Mouse (Mus musculus) lung, embryonic 14.5 days (tissue): ENCODE results near the gene Amotl2. TPM values are rescaled to one million over a fixed set of nuclear protein-coding genes. Genes with fewer than 3 reads are reported as not detected.

Source experiments
- ATAC-seq: fragments of 200-750 bp; cut with Nextera tagmentation; 2 replicates; pipeline ENCODE4 v1.8.0; 2017; ENCODE audit warnings: mild to moderate bottlenecking, moderate TSS enrichment, moderate library complexity; ENCODE audit not compliant: insufficient read depth
- DNase-seq: peaks from one replicate; pipeline ENCODE4 v3.0.0-alpha.2; 2015
- H3K27ac ChIP-seq: fragments of 300-500 bp; sonication (generic); 2 replicates; pipeline ENCODE4 v1.5.1; 2014; ENCODE audit warnings: low read depth, mild to moderate bottlenecking, moderate library complexity
- H3K27me3 ChIP-seq: fragments of 300-500 bp; sonication (generic); 2 replicates; pipeline ENCODE4 v1.6.1; 2014; ENCODE audit warnings: low read length, control low read depth; ENCODE audit not compliant: insufficient read depth
- H3K36me3 ChIP-seq: fragments of 300-500 bp; sonication (generic); 2 replicates; pipeline ENCODE4 v1.6.1; 2014; ENCODE audit warnings: control low read depth; ENCODE audit not compliant: insufficient read depth
- H3K4me1 ChIP-seq: fragments of 300-500 bp; sonication (generic); 2 replicates; pipeline ENCODE4 v1.6.1; 2014; ENCODE audit warnings: antibody characterized with exemption, control low read depth; ENCODE audit not compliant: insufficient read depth
- H3K4me2 ChIP-seq: fragments of 300-500 bp; sonication (generic); 2 replicates; pipeline ENCODE4 v1.6.1; 2014; ENCODE audit warnings: mild to moderate bottlenecking
- H3K4me3 ChIP-seq: fragments of 300-500 bp; sonication (generic); 2 replicates; pipeline ENCODE4 v1.5.1; 2014; ENCODE audit warnings: low read depth, low read length
- H3K9ac ChIP-seq: fragments of 300-500 bp; sonication (generic); 2 replicates; pipeline ENCODE4 v1.6.1; 2014
- H3K9me3 ChIP-seq: fragments of 300-500 bp; sonication (generic); 2 replicates; pipeline ENCODE4 v1.6.1; 2016; ENCODE audit warnings: low read depth, low read length, control low read depth
- CTCF ChIP-seq: IDR thresholded peaks from 2 replicates; pipeline ENCODE4 v1.5.1; 2016; ENCODE audit warnings: antibody characterized with exemption, low read depth
- WGBS: fragments of 180-500 bp; shearing (Covaris S2); extraction: QIAGEN DNeasy Blood & Tissue Kit; methylation state at CpG from one replicate; pipeline ENCODE4 v1.1.7; 2014; 5-methylcytosine and 5-hydroxymethylcytosine counted together
- polyA plus RNA-seq: library from polyadenylated mRNA; unstranded; fragments of >200 nt; fragmentation: Nextera tagmentation; extraction: Ambion mirVana; gene quantifications from 2 replicates; pipeline ENCODE4 v1.2.1, GENCODE M21; 2014

The Amotl2 gene
- polyA plus RNA-seq, 1 experiment from 2014 or later = 49.4 TPM

- Histone ChIP-seq H3K27ac (no peak overlapping the region), H3K9ac (no peak overlapping the region), H3K4me3 (no peak overlapping the region), H3K27me3 (no peaks in the 10 kb centered on the region), H3K36me3 (peaks cover 96% of the 10 kb centered on the region), H3K9me3 (no peaks in the 10 kb centered on the region), H3K4me2 (no peak overlapping the region), H3K4me1 (peaks cover 24% of the 10 kb centered on the region)
- TF ChIP-seq CTCF = no peak
- no peak for ATAC-seq
- WGBS = 85% methylated on average over 21 of the region's 21 CpGs
- DNase-seq = no peak
These were observed 12.8 kb downstream of the Amotl2 start for GRCm38 (mm10) chr9:102729093-102729845.

GRCm38 (mm10) chr9:102729876-102730413 lies 13.5 kb downstream of the Amotl2 start:
- H3K36me3 ChIP-seq = peaks cover 89% of the 10 kb centered on the region
- ATAC-seq = no peak
- WGBS = 84% methylated on average over 14 of the region's 14 CpGs
- no peak for TF ChIP-seq CTCF
- H3K9me3 ChIP-seq = no peaks in the 10 kb centered on the region
- H3K4me2 ChIP-seq = no peak overlapping the region
- DNase-seq = no peak
- no peak overlapping the region for H3K9ac ChIP-seq
- H3K27ac ChIP-seq = no peak overlapping the region
- no peaks in the 10 kb centered on the region for H3K27me3 ChIP-seq
- H3K4me3 ChIP-seq = no peak overlapping the region
- H3K4me1 ChIP-seq = peaks cover 23% of the 10 kb centered on the region

- no peak overlapping the region for H3K4me3 ChIP-seq
- peaks cover 78% of the 10 kb centered on the region for H3K36me3 ChIP-seq
- no peaks in the 10 kb centered on the region for H3K27me3 ChIP-seq
- no peak overlapping the region for H3K4me2 ChIP-seq
- no peaks in the 10 kb centered on the region for H3K9me3 ChIP-seq
- H3K4me1 ChIP-seq = peaks cover 20% of the 10 kb centered on the region
- DNase-seq = no peak
- 63% methylated on average over 7 of the region's 7 CpGs for WGBS
- no peak for TF ChIP-seq CTCF
- no peak for ATAC-seq
- peak overlapping the region; percentile 28; the same call in 1 of the 2 replicates for H3K27ac ChIP-seq
- H3K9ac ChIP-seq = no peak overlapping the region
These were observed 14.6 kb downstream of the Amotl2 start for GRCm38 (mm10) chr9:102731044-102731471.

- peaks cover 74% of the 10 kb centered on the region for H3K36me3 ChIP-seq
- H3K27me3 ChIP-seq = no peaks in the 10 kb centered on the region
- H3K9ac ChIP-seq = no peak overlapping the region
- no peak for DNase-seq
- TF ChIP-seq CTCF = no peak
- peaks cover 16% of the 10 kb centered on the region; the same call in 1 of the 2 replicates for H3K4me1 ChIP-seq
- ATAC-seq = no peak
- 0 out of 2 replicates have a peak overlapping the region, but pooled peaks have one; percentile 20 for H3K27ac ChIP-seq
- no peak overlapping the region for H3K4me3 ChIP-seq
- no peaks in the 10 kb centered on the region for H3K9me3 ChIP-seq
- 75% methylated on average over 10 of the region's 10 CpGs for WGBS
- no peak overlapping the region for H3K4me2 ChIP-seq
These were observed 15.2 kb downstream of the Amotl2 start for GRCm38 (mm10) chr9:102731574-102732175.

DNA sequence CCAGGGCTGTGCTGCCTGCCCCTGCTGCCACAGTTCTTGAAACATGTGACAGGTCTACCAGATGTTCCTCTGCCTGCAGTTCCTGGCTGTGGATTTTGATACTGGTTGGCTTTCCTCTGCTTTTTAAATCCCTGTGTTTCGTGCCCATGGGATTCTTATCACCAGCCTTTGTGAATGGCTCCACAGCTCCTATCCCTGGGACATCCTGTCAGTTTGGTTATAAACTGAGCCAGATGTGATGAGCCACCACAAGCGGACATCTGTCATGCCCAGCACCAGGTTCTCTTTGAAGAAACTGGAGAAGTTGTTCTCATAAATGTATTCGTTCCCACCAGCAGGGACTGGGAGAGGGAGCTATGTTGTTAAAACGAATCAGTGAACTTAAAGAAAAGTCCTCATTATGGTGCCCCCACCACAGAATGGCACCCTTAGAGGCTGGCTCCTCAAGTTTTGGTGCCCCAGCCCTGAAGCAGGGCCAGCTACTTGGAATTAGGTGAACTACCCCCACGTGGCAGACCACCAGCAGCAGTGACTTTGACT lies 15.9 kb downstream of the Amotl2 start:
- Histone ChIP-seq H3K4me1 (peaks cover 10% of the 10 kb centered on the region; the same call in 1 of the 2 replicates), H3K27me3 (no peaks in the 10 kb centered on the region), H3K27ac (peak overlapping the region; percentile 20; the same call in 1 of the 2 replicates), H3K4me3 (no peak overlapping the region), H3K4me2 (no peak overlapping the region), H3K9me3 (no peaks in the 10 kb centered on the region), H3K9ac (no peak overlapping the region), H3K36me3 (peaks cover 67% of the 10 kb centered on the region)
- DNase-seq (no peak), ATAC-seq (no peak)
- TF ChIP-seq CTCF = no peak
- 60% methylated on average over 5 of the region's 5 CpGs for WGBS

GRCm38 (mm10) chr9:102733459-102733858 lies 17.0 kb downstream of the Amotl2 start:
- no peaks in the 10 kb centered on the region for H3K9me3 ChIP-seq
- ATAC-seq (no peak), DNase-seq (no peak)
- no peak overlapping the region for H3K4me2 ChIP-seq
- no peaks in the 10 kb centered on the region for H3K27me3 ChIP-seq
- H3K36me3 ChIP-seq = peaks cover 57% of the 10 kb centered on the region
- no peak for TF ChIP-seq CTCF
- 75% methylated on average over 5 of the region's 5 CpGs for WGBS
- no peak overlapping the region for H3K9ac ChIP-seq
- H3K4me3 ChIP-seq = no peak overlapping the region
- peaks cover 10% of the 10 kb centered on the region; the same call in 1 of the 2 replicates for H3K4me1 ChIP-seq
- H3K27ac ChIP-seq = peak overlapping the region; percentile 87
